Mouse (Mus musculus): ENCODE results near the gene Syne2.

DNA sequence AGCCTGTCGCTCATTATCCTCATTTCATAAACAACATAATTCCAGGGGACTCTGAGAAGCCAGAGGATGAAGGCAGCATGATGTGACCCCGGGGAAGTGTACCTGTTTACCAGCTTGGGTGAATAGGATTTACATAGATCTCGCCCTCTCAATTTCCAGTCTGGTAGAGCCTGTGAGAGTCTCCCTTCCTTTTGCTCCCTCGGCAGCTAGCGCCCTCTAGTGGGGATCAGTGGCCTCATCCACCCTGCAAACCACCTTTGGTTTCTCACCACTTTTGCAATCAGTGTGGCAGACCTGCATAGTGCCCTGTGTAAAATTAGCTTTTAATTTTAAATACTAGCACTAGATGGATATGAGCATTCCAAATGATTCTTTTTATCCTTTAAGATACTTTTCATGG lies 133.4 kb downstream of the Syne2 start:
- TF ChIP-seq CTCF (IDR thresholded peaks at IDR 0.05; ENCODE audit: extremely low read depth, insufficient read depth, insufficient read length, insufficient replicate concordance) (peak; percentile 75; the same call in 1 of the 2 replicates), POLR2A (IDR thresholded peaks at IDR 0.05; ENCODE audit: low read depth, low read length) (no peak)

Data from spleen, adult 2 months (tissue).